Mouse (Mus musculus): ENCODE results near the gene Lactb. TPM values are rescaled to one million over a fixed set of nuclear protein-coding genes. Genes with fewer than 3 reads are reported as not detected.

Lactb gene
- total RNA-seq, 2 experiments from 2014 or later, result 20.9 to 21.6 TPM

DNA sequence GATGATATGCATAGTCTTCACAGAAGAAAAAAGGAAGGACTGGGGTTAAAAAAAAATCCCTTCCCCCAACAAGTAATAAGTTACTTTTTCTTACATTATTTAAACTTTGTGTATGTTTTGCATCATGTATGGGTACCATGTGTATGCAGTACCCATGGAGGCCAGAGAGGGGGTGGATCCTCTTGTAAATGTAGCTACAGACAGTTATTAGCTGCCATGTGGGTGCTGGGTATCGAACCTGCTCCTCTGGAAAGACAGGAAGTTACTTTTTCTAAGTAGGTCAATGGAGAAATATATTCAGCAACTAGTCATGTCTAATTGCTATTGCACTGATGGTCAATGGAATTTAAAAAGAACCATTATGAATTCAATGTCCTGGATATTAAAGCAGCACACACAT is 3.2 kb upstream of the Lactb start:
- DNase-seq, result no peak

DNA sequence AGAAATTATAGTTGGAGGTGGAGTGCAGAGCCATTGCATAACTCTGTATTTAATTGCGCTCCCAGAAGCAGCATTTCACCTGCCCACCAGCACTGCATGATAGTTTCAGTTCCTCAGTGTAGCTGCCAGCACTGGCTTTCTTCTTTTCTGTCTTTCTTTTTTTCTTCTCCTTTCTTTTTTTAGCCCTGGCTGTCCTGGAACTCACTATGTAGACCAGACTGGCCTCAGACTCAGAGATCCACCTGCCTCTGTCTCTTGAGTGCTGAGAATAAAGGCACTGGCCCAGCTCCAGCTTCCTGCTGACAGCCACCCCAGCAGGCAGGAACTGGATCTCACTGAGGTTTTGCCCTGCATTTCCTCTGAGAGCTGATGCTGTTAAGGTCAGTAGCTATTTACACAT is 2.7 kb upstream of the Lactb start:
- DNase-seq, result no peak

DNA sequence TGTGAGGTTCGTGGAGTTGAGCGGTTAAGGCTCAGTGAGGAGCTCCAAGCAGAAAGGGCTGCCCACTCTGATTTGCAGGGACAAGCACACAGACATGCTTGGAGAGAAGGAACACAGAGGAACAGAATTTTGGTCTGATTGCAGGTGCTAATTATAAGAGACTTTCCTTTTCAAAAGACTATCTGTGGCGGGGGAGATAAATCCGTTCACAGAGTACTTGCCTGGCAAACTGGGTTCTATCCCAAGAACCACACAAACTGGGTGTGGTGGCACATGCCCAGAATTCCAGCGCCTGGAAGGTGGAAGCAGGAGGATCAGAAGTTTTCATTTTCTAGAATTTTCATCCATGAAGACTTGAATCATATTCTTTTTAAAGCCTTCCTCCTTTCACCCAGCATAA is 1.8 kb upstream of the Lactb start:
- no peak for DNase-seq

DNA sequence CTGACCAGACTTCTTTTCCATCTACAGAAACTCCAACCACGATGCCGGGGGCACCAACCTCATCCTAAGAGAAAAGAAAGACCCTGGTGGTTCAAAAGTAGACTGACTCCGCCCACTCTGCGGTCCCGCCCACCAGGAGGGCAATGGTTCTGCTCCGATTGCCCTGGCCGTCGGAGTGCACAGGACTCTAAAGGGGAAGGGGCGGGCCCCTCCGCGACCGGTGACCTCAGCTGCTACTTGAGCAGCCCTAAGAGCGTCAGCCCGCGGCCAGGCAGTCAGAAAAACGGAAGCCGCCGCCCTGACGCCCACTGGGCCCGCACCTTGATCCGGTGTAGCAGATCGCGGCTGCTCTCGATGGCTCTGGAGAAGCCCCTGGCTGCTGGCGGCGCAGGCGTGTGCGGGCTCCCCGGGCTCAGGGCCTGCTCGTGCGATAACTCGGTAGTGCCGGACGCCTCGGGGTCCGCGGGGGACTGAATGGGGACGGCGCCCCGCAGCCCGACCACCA is 511 bp downstream of the Lactb start:
- peak; percentile 86 for DNase-seq

DNA sequence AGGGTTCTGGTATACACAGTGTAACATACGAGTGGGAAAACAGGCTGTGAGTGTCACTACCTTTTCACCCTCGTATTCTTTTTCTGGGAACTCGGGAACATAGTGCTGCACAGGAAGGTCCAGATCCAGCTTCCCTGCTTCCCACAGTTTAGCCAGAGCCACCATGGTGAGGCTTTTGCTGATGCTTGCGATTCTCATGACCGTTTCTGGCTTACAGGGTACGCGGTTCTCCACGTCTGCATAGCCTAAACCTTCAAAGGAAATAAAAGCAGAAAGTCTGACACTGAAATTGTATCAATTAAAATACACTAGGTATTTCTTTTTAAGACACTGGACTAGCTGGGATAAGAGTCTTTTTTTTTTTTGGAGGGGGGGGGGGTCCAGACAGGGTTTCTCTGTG is 4.2 kb downstream of the Lactb start:
- no peak for DNase-seq

DNA sequence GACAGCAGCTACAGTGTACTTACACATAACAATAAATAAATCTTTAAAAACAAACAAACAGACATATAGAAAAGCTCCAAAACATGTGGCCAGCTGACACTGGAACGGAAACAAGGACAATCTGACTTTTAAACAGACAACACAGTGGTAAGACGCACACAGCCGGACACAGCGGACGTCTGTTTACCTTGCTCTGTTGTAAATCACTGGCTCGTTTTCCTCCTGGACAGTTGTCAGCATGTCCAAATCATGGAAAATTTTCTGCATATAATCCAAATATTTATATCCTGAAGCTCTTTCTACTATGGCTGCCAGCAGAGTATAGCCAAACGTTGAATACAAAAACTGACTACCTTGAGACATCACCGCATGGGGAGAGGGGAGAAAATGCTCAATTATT is 7.8 kb downstream of the Lactb start:
- DNase-seq, result no peak

DNA sequence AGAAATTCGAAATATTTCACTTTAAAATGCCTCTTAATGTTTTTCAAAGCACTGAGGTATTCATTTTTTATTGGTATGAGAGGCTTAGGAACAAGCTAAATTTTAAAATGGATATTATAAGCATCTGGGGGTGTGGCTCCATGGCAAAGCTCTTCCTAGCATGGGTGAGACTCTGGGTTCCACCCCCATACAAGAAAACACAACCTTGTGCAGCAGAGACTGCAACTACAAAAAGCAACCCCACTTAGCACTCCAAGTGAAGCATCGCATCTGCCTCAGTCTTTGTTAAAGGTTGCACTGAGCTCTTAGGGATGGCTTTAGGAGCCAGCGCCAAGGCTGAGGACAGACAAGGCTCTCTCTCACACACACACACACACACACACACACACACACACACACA is 13.8 kb downstream of the Lactb start:
- DNase-seq, result no peak

DNA sequence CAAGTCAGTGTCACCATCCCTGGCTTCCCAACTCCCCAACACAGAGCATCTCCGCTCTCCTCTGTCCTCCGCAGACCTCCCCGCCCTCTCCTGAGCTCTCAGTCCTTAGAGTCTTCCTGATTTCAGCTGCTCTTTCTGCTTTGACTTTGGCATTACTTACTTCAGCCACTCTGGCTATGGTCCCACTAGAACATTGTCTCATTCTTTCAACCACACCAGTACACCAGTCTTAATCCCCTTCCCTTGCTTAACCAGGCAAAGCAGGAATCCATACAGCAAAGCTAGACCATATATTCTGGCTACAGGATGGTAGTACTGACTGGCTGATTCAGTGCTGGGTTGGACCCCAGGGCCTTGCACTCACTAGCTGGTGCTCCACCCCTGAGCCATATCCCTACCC is 17.8 kb downstream of the Lactb start:
- no peak for DNase-seq

DNA sequence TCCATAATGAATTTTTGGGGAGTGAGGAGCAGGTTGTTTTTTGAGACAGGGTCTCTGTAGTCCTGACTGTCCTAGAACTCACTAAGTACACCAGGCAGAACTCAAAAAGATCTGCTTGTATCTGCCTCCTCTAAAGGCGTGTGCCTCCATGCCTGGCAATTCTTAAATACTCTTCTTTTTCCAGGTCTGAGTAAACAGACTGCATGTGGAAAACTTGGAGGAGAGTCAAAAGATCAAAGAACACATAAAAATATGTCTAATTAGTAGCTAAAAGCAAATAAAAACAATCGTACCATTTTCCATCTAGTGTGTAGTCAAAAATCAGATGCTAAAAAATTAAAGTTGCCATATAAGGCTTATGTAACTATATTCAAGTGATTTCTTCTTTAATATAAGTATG is 22.4 kb downstream of the Lactb start:
- no peak for DNase-seq

DNA sequence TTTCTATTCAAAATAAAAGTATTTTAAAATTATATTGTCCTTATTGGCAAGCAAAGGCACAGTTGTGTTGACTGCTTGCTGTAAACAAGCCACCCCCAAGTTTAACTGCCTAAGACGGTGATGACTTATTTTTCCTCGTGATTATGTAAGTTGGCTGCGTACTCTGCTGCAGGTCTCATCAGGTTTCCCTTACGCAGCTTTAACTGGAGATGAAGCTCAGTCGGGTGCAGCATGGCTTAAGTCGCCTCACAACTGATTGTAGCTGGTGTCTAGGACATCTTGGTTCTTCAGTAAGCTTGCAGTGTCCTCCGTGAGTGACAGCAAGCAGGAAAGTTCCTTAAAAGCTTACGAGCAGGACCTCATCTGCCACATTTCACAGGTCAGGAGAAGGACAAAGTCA is 23.0 kb downstream of the Lactb start:
- no peak for DNase-seq

DNA sequence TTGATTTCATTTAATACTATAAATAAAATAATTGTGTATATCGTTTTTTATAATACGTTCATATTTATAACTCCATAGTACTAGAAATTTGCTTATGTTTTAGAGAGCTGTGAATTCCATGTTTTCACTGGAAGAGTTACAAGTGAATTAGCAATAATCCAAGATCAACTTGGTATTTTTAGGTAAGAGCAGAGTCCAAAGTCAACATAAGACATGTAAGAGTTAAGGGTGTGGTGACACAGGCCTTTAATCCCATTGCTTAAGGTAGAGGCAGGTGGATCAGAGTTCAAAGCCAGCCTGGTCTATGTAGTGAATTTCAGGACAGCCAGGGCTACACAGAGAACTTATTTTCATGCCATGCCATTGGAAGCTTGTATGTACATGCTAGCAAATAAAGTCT is 26.7 kb downstream of the Lactb start:
- DNase-seq, result no peak

DNA sequence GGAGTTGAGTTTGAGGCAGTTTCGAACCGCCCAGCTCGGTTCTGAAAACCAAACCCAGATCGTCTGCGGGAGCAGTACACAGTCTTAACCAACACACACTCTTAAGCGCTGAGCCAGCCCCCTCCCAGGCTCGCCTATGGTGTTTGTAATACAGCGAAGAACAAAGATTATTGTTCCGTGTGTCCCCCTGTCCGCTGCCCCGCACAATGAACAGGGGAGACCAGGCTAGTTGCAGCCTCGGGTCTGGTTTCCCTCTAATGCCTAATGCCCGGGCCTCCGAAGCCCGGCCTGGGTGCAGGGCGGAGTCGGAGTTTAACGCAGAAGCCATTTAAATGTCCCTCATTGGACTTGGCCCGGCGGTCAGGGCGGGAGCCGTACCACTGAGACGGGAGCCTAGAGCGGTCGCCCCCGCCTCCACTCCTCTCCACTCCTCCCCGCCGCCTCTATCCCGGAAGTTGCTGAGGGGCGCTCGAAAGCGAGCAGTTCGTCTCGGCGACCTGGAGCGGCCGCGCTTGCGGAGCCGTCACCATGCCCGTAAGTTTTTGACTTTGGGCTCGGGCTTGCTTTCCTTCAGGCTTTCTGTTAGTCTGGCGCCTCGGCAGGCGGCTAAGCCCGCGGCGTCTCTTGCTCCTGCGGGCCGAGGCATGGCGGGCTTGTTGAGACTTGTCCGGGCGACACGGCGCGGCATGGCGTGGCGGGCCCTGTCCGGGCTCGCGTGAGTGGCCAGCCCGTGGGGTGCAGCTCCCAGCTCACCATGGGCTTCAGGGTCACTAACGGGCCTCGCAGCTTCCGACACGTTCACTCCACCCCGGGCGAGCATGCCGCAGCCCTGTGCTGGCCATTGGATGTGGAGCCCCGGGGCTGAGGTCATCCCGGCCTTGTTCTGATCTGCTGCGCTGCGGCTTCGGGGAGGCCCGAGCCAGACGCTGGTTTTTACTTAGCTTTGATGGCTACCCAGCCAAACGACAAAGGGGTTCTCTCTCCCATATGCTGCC is 29.3 kb downstream of the Lactb start, which contains the start of gene Rps27l:
Gene Rps27l, plus strand, starts transcription at position 440 of the 995 bp plus-strand sequence.
- DNase-seq, result peak; percentile 96

DNA sequence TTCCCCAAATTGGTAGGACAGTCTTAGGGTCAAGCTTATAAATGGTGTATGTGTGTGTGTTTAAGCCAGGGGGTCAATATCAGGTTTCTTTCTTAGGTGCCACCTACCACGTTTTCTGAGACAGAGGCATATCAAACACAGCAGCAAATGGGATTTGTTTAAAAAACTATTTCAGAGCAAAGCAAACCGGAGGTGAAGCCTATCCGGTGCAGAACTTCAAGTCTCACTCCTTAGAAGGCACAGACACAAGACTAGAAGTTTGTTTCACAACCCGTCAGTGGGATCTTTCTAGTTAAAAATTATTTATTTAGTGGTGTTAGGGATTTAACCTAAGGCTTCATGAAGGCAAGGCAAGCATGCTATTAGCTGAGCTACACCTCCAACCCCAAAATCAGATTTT is 30.1 kb downstream of the Lactb start:
- no peak for DNase-seq

DNA sequence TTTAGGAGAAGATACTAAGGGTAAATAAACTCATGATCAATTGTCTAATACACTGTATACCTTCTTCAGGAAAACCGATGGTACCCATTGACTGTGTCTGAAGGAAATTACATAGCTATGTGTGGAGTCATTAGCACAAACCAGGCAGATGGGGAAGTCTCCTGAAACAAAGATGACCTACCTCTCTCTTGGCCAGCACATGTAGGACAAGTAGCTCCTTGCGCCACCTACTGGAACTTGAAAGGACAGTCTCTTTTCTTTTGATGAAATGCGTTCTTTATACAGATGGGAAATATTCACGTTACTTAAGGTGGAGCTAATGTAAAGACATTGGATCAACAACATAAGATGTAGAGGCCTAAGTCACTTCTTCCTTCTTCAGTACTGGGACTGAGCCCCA is 36.4 kb downstream of the Lactb start:
- peak; percentile 57 for DNase-seq

DNA sequence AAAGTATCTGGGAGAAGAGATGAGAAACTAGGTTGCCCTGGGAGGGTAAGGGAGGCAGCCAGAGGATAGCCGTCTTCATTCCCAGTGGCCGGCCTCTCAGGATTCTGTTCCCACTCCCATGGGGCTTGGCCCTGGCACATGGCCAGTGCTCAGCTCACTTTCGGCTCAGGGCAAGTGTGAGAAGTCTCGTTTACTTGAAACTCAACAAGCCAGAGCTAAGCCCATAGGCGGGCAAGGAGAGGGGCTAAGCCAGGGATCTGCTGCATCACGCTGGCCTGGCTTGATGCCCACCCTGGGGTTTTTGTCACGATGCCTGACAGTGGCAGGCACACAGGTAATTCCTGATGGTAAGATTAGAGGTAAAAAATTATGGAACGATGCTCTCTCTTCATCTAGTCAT is 37.8 kb downstream of the Lactb start:
- DNase-seq, result peak; percentile 59

DNA sequence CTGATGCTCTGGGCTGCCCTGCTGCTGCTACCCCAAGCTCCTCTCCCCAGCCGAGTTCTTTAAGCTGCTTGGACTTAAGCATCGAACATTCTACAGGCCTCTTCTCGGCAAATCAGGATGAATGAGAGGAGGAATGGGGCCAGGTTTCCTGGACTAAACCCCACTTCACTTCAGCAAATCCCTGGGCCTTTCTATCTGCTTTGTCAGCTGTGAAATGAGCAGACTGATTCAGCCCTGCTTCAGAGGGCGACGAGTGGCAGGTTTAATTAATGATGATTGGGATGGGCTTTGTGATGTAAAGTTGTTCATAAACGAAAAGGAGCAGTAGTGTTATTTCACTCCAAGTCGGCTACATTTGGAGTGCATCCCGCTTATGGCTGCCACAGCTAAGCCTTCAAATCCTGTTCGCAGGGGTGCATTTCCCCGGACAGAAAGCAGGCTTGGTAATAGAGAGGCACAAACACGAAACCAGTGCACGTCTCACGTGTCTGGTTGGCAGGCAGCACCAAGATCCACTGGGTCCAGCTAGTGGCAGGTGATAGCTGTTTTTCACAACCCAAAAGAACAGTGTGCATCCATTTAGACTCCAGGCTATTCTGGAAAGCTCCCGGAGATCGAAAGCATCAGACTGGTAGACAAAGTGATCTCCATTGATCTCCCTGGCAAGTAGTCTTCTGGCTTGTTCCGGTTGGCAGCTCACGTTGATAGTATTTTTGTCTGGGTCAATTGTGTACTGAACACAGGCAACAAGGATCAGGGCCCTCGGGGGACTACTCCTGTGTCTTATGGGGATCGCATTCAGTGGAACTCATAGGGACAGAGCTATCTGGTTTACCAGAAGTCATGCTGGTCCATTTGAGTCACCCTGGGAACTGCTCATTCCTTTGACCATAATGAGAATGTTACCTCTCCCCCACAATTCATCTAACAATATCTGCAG is 41.1 kb downstream of the Lactb start:
- DNase-seq, result no peak

DNA sequence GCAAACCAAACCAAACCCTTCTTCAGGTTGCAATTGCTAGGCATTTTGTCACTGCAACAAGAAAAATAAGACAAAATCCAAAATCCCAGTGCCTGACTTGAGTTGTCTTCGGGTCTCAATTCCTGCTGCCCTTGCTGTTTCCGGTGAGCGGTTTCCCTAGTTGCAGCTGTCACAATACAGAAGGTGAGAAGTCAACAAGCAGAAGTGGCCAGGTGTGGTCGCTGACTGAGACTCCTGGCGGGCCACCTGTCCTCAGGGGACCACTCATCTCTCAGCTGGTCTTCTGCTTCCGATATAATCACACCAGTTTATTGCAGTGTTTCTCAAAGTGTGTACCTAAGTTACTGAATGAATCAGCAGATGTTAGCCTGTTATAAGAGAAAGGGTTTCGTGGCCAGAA is 44.9 kb downstream of the Lactb start:
- no peak for DNase-seq

DNA sequence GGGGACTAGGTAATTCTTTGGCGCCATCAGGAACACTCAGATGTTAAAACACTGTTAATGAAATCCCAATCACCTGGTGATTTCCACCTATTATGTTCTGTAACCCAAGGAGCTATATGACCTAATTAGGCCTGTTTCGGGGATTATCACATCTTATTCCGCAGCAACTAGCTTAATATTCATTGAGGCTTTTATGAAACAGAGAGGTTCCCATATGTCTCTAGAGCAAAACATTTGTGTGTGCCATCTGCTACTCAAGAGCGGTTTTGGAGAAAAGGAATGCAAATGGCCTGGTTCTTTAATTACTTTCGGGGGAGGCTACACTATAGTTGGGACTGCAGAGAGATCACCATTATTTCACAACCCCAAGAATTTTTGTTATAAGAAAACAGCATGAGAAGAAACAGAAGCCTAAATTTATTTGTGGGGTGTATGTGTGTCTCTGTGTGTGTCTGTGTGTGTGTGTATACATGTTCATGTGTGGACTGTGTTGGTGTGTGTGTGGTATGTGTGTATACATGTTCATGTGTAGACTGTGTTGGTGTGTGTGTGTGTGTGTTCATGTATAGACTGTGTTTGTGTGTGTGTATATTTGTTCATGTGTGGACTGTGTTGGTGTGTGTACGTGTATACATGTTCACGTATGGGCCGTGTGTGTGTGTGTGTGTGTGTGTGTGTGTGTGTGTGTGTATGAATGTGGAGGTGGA is 47.4 kb downstream of the Lactb start:
- DNase-seq, result no peak

DNA sequence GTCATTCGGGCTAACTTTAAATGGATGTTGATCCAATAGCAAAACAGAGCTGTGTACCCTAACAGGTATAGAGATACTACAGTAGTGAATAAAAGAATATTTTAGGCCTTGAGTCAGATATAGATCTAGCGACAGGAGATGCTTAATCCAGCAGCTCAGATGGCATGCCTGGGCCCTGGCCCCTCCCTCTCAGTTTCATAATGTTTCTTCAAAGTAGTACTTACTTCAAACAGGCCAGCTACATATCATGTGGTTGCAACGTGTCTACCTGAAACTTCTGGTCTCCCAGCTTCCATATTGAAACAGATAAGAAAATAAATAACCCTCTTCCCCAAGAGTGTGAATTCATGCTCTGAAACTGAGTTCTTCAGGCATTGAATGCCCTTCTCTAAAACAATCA is 49.4 kb downstream of the Lactb start:
- DNase-seq, result no peak

DNA sequence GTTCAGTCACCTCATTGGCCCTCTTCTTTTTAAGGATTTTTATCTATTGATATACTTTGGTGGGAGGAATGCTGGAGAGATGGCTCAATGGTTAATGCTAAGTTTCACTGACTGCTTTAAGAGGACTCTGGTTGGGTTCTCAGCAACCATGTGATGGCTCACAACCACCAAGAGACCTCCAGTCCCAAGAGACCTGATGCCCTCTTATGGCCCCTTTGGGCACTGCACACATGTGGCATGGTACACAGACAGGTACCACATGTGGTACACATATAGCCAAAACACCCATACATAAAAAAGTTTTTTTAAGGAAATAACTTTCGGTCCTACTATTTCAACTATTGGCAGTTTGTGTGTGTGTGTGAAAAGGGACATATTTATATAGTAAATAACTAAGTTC is 53.2 kb downstream of the Lactb start:
- DNase-seq, result peak; percentile 28

DNA sequence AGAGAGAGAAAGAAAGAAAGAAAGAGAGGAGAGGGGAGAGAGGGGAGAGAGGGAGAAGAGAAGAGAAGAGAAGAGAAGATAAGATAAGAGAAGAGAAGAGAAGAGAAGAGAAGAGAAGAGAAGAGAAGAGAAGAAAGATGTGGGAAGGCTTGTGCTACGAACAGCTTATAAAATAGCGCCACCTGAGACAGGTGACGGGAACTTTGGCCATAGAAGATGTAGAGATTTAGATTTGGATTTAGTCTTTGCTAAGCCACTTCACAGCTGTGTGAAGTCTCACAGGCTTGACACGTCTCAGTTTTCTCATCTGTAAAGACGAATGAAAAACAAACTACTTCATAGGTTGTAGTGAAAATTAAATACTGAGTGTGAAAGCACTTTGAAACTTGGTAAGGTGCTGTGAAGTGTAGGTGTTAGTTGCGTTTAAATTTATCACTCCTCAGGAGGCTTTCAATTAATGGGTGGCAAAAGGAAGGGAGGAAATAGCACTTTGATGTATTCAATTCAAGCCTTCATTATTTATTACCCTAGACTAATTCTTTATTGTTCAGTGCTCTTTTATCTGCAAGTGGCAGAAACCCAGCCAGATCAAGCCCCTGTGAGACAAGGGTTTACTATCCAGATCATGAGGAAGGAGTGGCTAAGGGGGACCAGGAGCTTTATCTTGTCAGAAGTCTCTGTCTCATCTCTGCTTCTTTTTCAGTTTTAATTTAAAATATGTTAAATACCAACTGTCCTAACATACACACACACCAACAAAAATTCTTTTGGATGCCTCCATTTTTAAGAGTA is 54.6 kb downstream of the Lactb start:
- DNase-seq, result no peak

DNA sequence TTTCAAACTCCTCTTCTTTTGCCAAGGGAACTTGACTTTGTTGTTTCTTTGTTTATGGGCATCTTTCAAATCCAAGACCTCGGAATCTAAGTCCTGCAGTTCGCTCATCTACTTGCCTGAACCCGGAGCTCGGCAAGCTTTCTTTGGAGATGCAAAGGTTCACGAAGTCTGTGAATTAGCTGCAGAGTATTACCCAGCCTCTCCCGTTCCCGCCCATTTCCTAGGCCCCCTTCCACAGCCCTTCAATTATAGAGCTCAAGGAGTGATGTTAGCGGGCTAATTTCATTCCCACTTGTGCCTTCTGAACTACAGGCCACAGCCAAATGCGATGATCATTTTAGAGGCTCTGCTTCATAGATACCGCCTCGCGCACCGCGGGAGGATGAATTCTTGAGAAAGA is 55.3 kb downstream of the Lactb start:
- no peak for DNase-seq

All from heart, postnatal 4 days (tissue).